Comparison of ENCODE assay signal across 13 mouse cellular contexts in genomic region chr8:48816941-48817340, GRCm38 (mm10). TPM values are rescaled to one million over a fixed set of nuclear protein-coding genes. Genes with fewer than 3 reads are reported as not detected.
DNase-seq lines count a peak whose midpoint lies in the region; ATAC-seq and TF ChIP-seq lines count a peak whose summit lies in the region.
"Had no signal": no experiment of that assay in that cellular context is flagged by ENCODE, and none has a peak within 500 bp of the region (broad histone marks: within the 10 kb centered on the region; RNA-seq: fewer than 3 reads in every experiment).

No protein-coding gene starts in this region.

- H3K36me3 ChIP-seq in heart, embryonic 15.5 days: no peaks in the 10 kb centered on the region
- H3K36me3 ChIP-seq in testis, adult 2 months (ENCODE audit: control insufficient read depth, insufficient read depth, low read length): no peaks in the 10 kb centered on the region
- H3K36me3 ChIP-seq in heart, postnatal 0 days (replicated peaks; ENCODE audit: control insufficient read depth, insufficient read depth, low read length): no peaks in the 10 kb centered on the region
- H3K36me3 ChIP-seq: neural tube, embryonic 13.5 days had no signal

- no peak for TF ChIP-seq POLR2A in testis, adult 2 months (IDR thresholded peaks at IDR 0.05; ENCODE audit: control insufficient read depth, low read depth, low read length)

- DNase-seq in heart, postnatal 25 days (ENCODE audit: low spot score): no peak
- DNase-seq in testis, postnatal 10 days (ENCODE audit: low spot score): no peak
- no peak for DNase-seq in heart, postnatal 0 days (ENCODE audit: low spot score)
- no peak for DNase-seq in gastrocnemius, postnatal 25 days
- DNase-seq in thymus, adult 18-20 months: no peak
- DNase-seq: adrenal gland, adult 8-10 months; cerebellum, postnatal 14 days had no signal

- TF ChIP-seq CTCF in testis, adult 2 months (IDR thresholded peaks at IDR 0.05; ENCODE audit: control insufficient read depth, insufficient read depth, insufficient replicate concordance, low read depth, low read length): no peak
- no peak for TF ChIP-seq CTCF in heart, postnatal 0 days (IDR thresholded peaks at IDR 0.05; ENCODE audit: low read depth)

- no peaks in the 10 kb centered on the region for H3K27me3 ChIP-seq in heart, embryonic 15.5 days
- H3K27me3 ChIP-seq in testis, adult 2 months (ENCODE audit: control insufficient read depth, insufficient read depth, low read length): no peaks in the 10 kb centered on the region
- H3K27me3 ChIP-seq in heart, postnatal 0 days (ENCODE audit: control insufficient read depth, insufficient read depth, low read length): no peaks in the 10 kb centered on the region
- H3K27me3 ChIP-seq: neural tube, embryonic 13.5 days; Patski had no signal

- TF ChIP-seq EP300 in heart, postnatal 0 days (IDR thresholded peaks at IDR 0.05; ENCODE audit: low read depth): no peak

- peak overlapping the region; percentile 40 for H3K4me2 ChIP-seq in heart, embryonic 15.5 days
- peak overlapping the region; percentile 42 for H3K4me2 ChIP-seq in heart, postnatal 0 days (ENCODE audit: low read depth, low read length)
- H3K4me2 ChIP-seq: neural tube, embryonic 13.5 days had no signal

- H3K9ac ChIP-seq in heart, embryonic 15.5 days: no peak overlapping the region
- H3K9ac ChIP-seq in heart, postnatal 0 days (replicated peaks; ENCODE audit: low read depth, low read length): no peak overlapping the region
- H3K9ac ChIP-seq: neural tube, embryonic 13.5 days had no signal

- WGBS in heart, embryonic 15.5 days: 67% methylated on average over 13 of the region's 13 CpGs
- 56% methylated on average over 13 of the region's 13 CpGs for WGBS in heart, postnatal 0 days

- H3K9me3 ChIP-seq in heart, embryonic 15.5 days (replicated peaks): no peaks in the 10 kb centered on the region
- H3K9me3 ChIP-seq in heart, postnatal 0 days (replicated peaks; ENCODE audit: control insufficient read depth, low read length): no peaks in the 10 kb centered on the region
- H3K9me3 ChIP-seq: neural tube, embryonic 13.5 days had no signal

- no peak for ATAC-seq in heart, embryonic 15.5 days (replicated peaks; ENCODE audit: insufficient number of reproducible peaks, insufficient read depth, low FRiP score, low read depth)
- no peak for ATAC-seq in heart, postnatal 0 days (ENCODE audit: insufficient read depth, low read depth)
- ATAC-seq: midbrain, embryonic 16.5 days; Patski had no signal

- no peak overlapping the region for H3K4me3 ChIP-seq in heart, embryonic 15.5 days
- H3K4me3 ChIP-seq in testis, adult 2 months (ENCODE audit: control insufficient read depth, low read depth, low read length): peak overlapping the region; percentile 40; the same call in 1 of the 2 replicates
- peak overlapping the region; percentile 15; the same call in 1 of the 2 replicates for H3K4me3 ChIP-seq in heart, postnatal 0 days (ENCODE audit: low read depth, low read length)
- H3K4me3 ChIP-seq: neural tube, embryonic 13.5 days had no signal

- no peaks in the 10 kb centered on the region for H3K4me1 ChIP-seq in heart, embryonic 15.5 days (replicated peaks)
- H3K4me1 ChIP-seq in testis, adult 2 months (ENCODE audit: control insufficient read depth, insufficient read depth, low read length): no peaks in the 10 kb centered on the region
- no peaks in the 10 kb centered on the region for H3K4me1 ChIP-seq in heart, postnatal 0 days (ENCODE audit: control insufficient read depth, insufficient read depth)

- intact Hi-C loops in heart, postnatal 25 days (cut with DNase I): no loop called here

- H3K27ac ChIP-seq in heart, embryonic 15.5 days: no peak overlapping the region
- H3K27ac ChIP-seq in testis, adult 2 months (ENCODE audit: control insufficient read depth, insufficient read depth, low read depth, low read length): no peak overlapping the region
- no peak overlapping the region for H3K27ac ChIP-seq in heart, postnatal 0 days (ENCODE audit: low read depth)
- H3K27ac ChIP-seq: macrophage; neural tube, embryonic 13.5 days had no signal

RNA-seq across cellular contexts. Expression of gene Tenm3, which starts 26.8 kb away (rescaled TPM):
- 5.0 and 8.1 TPM in 2 replicates for polyA plus RNA-seq in heart, embryonic 15.5 days (2015; fragmentation: Nextera tagmentation; extraction: Ambion mirVana)
- 1 to 10 TPM; 3.4 to 4.1 TPM for total RNA-seq in heart, postnatal 25 days (2021)
- polyA plus RNA-seq in testis, adult 2 months (2012; rRNA removed): 4.2 and 4.5 TPM in 2 replicates
- 4.2 and 17.2 TPM in 2 replicates for total RNA-seq in heart, postnatal 0 days (2014; rRNA removed; ENCODE audit: low replicate concordance)
- 1.5 and 1.6 TPM in 2 replicates for polyA plus RNA-seq in heart, postnatal 0 days (2015; fragmentation: Nextera tagmentation; extraction: Ambion mirVana)
- 1 to 10 TPM; 4.5 to 8.0 TPM for total RNA-seq in gastrocnemius, postnatal 25 days (2021)
- polyA plus RNA-seq: macrophage had no signal
